Mouse (Mus musculus): ENCODE measurements at regions not wholly inside any gene's neighbourhood (a gene's known extent, or its start where the extent isn't known, plus 50 kb on each side); places are given as distances from the start of the nearest gene placed in this dataset.

GRCm38 (mm10) chr15:90308869-90309268, 84.8 kb downstream of the Alg10b start:
- Histone ChIP-seq H3K4me1 (ENCODE audit: control insufficient read depth, insufficient read depth, low read length) (no peaks in the 10 kb centered on the region), H3K9ac (ENCODE audit: low read depth, poor library complexity, severe bottlenecking) (no peak overlapping the region), H3K4me3 (ENCODE audit: low read depth, low read length) (no peak overlapping the region), H3K27ac (ENCODE audit: insufficient read depth, low read length) (no peak overlapping the region), H3K36me3 (ENCODE audit: control insufficient read depth, insufficient read depth, low read length, poor library complexity, severe bottlenecking) (no peaks in the 10 kb centered on the region), H3K9me3 (replicated peaks; ENCODE audit: control insufficient read depth, insufficient read depth, low read length, poor library complexity, severe bottlenecking) (no peaks in the 10 kb centered on the region), H3K27me3 (ENCODE audit: control insufficient read depth, insufficient read depth, low read length, poor library complexity, severe bottlenecking) (no peaks in the 10 kb centered on the region)
- no peak for TF ChIP-seq CTCF (IDR thresholded peaks at IDR 0.05; ENCODE audit: low read depth, low read length)
- no peak for TF ChIP-seq EP300 (IDR thresholded peaks at IDR 0.05; ENCODE audit: insufficient read depth, low read depth, low read length)
- TF ChIP-seq POLR2A (IDR thresholded peaks at IDR 0.05; ENCODE audit: insufficient read depth, low read length) = no peak

DNA sequence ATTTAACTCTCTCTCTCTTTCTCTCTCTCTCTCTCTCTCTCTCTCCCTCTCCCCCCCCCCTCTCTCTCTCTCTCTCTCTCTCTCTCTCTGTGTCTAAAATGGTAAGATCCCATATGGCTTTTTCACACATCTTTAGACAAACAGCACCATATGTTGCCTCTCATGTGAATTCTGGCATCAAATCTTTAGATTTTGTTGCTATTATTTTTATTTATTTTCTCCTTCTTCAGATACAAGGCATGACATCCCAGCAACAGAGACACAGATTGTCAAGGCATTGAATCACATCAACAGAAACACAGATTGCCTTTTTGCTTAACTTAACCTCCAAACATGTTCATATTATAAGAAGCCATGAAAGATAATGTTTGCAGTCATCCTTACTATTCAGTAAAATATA, 85.6 kb downstream of the Alg10b start:
- Histone ChIP-seq H3K27me3 (ENCODE audit: control insufficient read depth, insufficient read depth, low read length, poor library complexity, severe bottlenecking) (no peaks in the 10 kb centered on the region), H3K27ac (ENCODE audit: insufficient read depth, low read length) (no peak overlapping the region), H3K9ac (ENCODE audit: low read depth, poor library complexity, severe bottlenecking) (no peak overlapping the region), H3K4me3 (ENCODE audit: low read depth, low read length) (no peak overlapping the region), H3K36me3 (ENCODE audit: control insufficient read depth, insufficient read depth, low read length, poor library complexity, severe bottlenecking) (no peaks in the 10 kb centered on the region), H3K4me1 (ENCODE audit: control insufficient read depth, insufficient read depth, low read length) (no peaks in the 10 kb centered on the region), H3K9me3 (replicated peaks; ENCODE audit: control insufficient read depth, insufficient read depth, low read length, poor library complexity, severe bottlenecking) (no peaks in the 10 kb centered on the region)
- no peak for TF ChIP-seq CTCF (IDR thresholded peaks at IDR 0.05; ENCODE audit: low read depth, low read length)
- no peak for TF ChIP-seq POLR2A (IDR thresholded peaks at IDR 0.05; ENCODE audit: insufficient read depth, low read length)
- no peak for TF ChIP-seq EP300 (IDR thresholded peaks at IDR 0.05; ENCODE audit: insufficient read depth, low read depth, low read length)

DNA sequence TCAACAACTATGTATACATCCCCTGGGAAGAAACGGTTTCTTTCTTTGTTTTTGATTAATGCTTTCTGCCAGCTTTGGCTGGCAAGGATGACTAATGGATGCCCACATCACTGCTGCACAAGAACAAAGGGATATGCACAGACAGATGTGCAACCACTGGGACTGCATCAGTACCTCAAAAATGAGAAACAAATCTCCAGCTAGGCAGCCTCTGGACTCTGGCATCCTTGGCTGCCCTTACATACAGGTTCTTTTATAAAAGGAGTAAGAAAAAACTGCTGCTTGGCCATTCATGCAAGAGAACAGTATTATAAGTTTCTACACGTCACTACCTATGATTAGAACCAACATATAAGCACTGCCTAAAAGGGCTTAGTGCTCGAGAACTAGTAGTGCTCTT, 97.7 kb downstream of the Alg10b start:
- H3K4me3 ChIP-seq (ENCODE audit: low read depth, low read length) = no peak overlapping the region
- no peak overlapping the region for H3K9ac ChIP-seq (ENCODE audit: low read depth, poor library complexity, severe bottlenecking)
- H3K9me3 ChIP-seq (replicated peaks; ENCODE audit: control insufficient read depth, insufficient read depth, low read length, poor library complexity, severe bottlenecking) = no peaks in the 10 kb centered on the region
- no peaks in the 10 kb centered on the region for H3K4me1 ChIP-seq (ENCODE audit: control insufficient read depth, insufficient read depth, low read length)
- H3K27me3 ChIP-seq (ENCODE audit: control insufficient read depth, insufficient read depth, low read length, poor library complexity, severe bottlenecking) = no peaks in the 10 kb centered on the region
- no peaks in the 10 kb centered on the region for H3K36me3 ChIP-seq (ENCODE audit: control insufficient read depth, insufficient read depth, low read length, poor library complexity, severe bottlenecking)
- no peak for TF ChIP-seq EP300 (IDR thresholded peaks at IDR 0.05; ENCODE audit: insufficient read depth, low read depth, low read length)
- no peak for TF ChIP-seq CTCF (IDR thresholded peaks at IDR 0.05; ENCODE audit: low read depth, low read length)
- TF ChIP-seq POLR2A (IDR thresholded peaks at IDR 0.05; ENCODE audit: insufficient read depth, low read length) = no peak
- H3K27ac ChIP-seq (ENCODE audit: insufficient read depth, low read length) = no peak overlapping the region

DNA sequence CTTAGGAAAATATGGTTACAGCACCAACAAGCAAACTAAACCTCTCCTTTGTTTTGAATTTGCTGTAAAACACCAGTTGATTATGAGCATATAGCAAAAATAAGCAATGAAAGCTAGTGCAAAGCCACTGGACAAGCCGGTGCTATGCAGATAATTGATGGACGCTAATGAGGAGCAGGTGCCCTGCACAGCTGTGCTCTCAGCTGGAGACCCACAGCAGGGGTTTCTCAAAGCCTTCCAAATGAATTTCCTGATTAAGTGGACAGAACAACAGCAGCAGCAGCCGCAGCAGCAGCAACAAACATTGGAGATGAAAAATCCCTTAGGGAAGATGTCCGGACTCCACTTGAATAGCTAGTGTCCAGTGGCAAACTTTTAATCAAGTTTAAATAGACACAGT, 109.2 kb downstream of the Alg10b start:
- Histone ChIP-seq H3K36me3 (ENCODE audit: control insufficient read depth, insufficient read depth, low read length, poor library complexity, severe bottlenecking) (no peaks in the 10 kb centered on the region), H3K27me3 (ENCODE audit: control insufficient read depth, insufficient read depth, low read length, poor library complexity, severe bottlenecking) (no peaks in the 10 kb centered on the region), H3K4me1 (ENCODE audit: control insufficient read depth, insufficient read depth, low read length) (no peaks in the 10 kb centered on the region), H3K27ac (ENCODE audit: insufficient read depth, low read length) (no peak overlapping the region), H3K9ac (ENCODE audit: low read depth, poor library complexity, severe bottlenecking) (no peak overlapping the region), H3K4me3 (ENCODE audit: low read depth, low read length) (no peak overlapping the region), H3K9me3 (replicated peaks; ENCODE audit: control insufficient read depth, insufficient read depth, low read length, poor library complexity, severe bottlenecking) (no peaks in the 10 kb centered on the region)
- TF ChIP-seq POLR2A (IDR thresholded peaks at IDR 0.05; ENCODE audit: insufficient read depth, low read length) (no peak), CTCF (IDR thresholded peaks at IDR 0.05; ENCODE audit: low read depth, low read length) (no peak), EP300 (IDR thresholded peaks at IDR 0.05; ENCODE audit: insufficient read depth, low read depth, low read length) (no peak)

- Histone ChIP-seq H3K4me3 (ENCODE audit: low read depth, low read length) (no peak overlapping the region), H3K9ac (ENCODE audit: low read depth, poor library complexity, severe bottlenecking) (no peak overlapping the region), H3K27me3 (ENCODE audit: control insufficient read depth, insufficient read depth, low read length, poor library complexity, severe bottlenecking) (no peaks in the 10 kb centered on the region), H3K27ac (ENCODE audit: insufficient read depth, low read length) (no peak overlapping the region), H3K9me3 (replicated peaks; ENCODE audit: control insufficient read depth, insufficient read depth, low read length, poor library complexity, severe bottlenecking) (no peaks in the 10 kb centered on the region), H3K4me1 (ENCODE audit: control insufficient read depth, insufficient read depth, low read length) (no peaks in the 10 kb centered on the region), H3K36me3 (ENCODE audit: control insufficient read depth, insufficient read depth, low read length, poor library complexity, severe bottlenecking) (no peaks in the 10 kb centered on the region)
- TF ChIP-seq EP300 (IDR thresholded peaks at IDR 0.05; ENCODE audit: insufficient read depth, low read depth, low read length) (no peak), CTCF (IDR thresholded peaks at IDR 0.05; ENCODE audit: low read depth, low read length) (no peak), POLR2A (IDR thresholded peaks at IDR 0.05; ENCODE audit: insufficient read depth, low read length) (no peak)
Measured at GRCm38 (mm10) chr15:90333766-90334165, 109.7 kb downstream of the Alg10b start.

GRCm38 (mm10) chr15:90334406-90334805, 110.3 kb downstream of the Alg10b start:
- Histone ChIP-seq H3K9ac (ENCODE audit: low read depth, poor library complexity, severe bottlenecking) (no peak overlapping the region), H3K27me3 (ENCODE audit: control insufficient read depth, insufficient read depth, low read length, poor library complexity, severe bottlenecking) (no peaks in the 10 kb centered on the region), H3K4me1 (ENCODE audit: control insufficient read depth, insufficient read depth, low read length) (no peaks in the 10 kb centered on the region), H3K27ac (ENCODE audit: insufficient read depth, low read length) (no peak overlapping the region), H3K36me3 (ENCODE audit: control insufficient read depth, insufficient read depth, low read length, poor library complexity, severe bottlenecking) (no peaks in the 10 kb centered on the region), H3K4me3 (ENCODE audit: low read depth, low read length) (no peak overlapping the region), H3K9me3 (replicated peaks; ENCODE audit: control insufficient read depth, insufficient read depth, low read length, poor library complexity, severe bottlenecking) (no peaks in the 10 kb centered on the region)
- TF ChIP-seq EP300 (IDR thresholded peaks at IDR 0.05; ENCODE audit: insufficient read depth, low read depth, low read length) = no peak
- no peak for TF ChIP-seq CTCF (IDR thresholded peaks at IDR 0.05; ENCODE audit: low read depth, low read length)
- TF ChIP-seq POLR2A (IDR thresholded peaks at IDR 0.05; ENCODE audit: insufficient read depth, low read length) = no peak

Measured in ES-Bruce4 (cell line).